Mouse (Mus musculus) retina, postnatal 7 days (tissue): ENCODE measurements at regions not wholly inside any gene's neighbourhood (a gene's known extent, or its start where the extent isn't known, plus 50 kb on each side); places are given as distances from the start of the nearest gene placed in this dataset.
"Not testable (repeated sequence)": the region's sequence is repeated elsewhere in the genome, so short reads cannot be mapped to it uniquely, and the experiment has no call there.

Experiments used
- DNase-seq: peaks from one replicate; pipeline ENCODE4 v3.0.0-alpha.2; 2012; ENCODE audit warnings: low read depth, low spot score

- DNase-seq: no peak
These were observed 306.3 kb upstream of the Flrt2 start for GRCm38 (mm10) chr12:95385688-95386087.

GRCm38 (mm10) chr12:95388185-95388584 lies 303.8 kb upstream of the Flrt2 start:
- DNase-seq: no peak

DNA sequence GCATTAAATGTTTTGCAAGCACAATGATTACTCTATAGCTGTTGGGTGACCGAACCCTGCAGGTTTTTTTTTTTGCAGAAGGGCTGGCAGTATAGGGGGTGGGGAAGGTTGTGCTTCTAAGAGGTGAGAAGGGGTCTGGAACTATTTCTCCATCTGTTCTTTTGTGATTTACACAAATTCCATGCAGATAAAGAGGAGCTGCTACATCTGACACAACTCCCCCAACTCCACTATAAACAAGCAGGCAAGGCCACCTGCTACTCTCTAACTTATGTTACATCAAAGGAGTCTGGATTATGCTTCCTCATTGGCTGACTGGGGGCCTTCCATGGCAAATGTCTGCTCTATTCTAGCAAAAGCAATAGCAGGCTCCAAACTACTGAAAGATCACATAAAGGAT lies 299.2 kb upstream of the Flrt2 start:
- DNase-seq: no peak

- DNase-seq: no peak
These were observed 297.0 kb upstream of the Flrt2 start for GRCm38 (mm10) chr12:95394991-95395530.

DNA sequence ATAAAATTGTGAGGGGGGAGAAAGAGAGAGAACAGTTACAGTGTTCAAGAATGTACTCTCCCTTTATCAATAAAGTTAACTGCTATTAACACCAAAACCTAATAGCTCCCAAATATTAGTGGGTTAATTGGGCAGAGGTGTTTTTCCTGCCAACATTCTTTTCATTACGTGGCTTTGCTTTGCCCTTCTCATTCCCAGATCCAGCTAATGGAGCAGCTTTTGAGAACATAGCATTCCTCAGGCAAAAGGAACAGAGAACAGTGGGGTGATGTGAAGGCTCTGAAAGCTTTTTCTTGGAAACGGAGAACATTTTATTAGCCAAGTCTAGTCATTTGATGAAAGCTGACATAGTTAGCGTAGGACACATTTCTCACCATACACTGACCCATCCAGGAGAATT lies 271.2 kb upstream of the Flrt2 start:
- DNase-seq: no peak

DNA sequence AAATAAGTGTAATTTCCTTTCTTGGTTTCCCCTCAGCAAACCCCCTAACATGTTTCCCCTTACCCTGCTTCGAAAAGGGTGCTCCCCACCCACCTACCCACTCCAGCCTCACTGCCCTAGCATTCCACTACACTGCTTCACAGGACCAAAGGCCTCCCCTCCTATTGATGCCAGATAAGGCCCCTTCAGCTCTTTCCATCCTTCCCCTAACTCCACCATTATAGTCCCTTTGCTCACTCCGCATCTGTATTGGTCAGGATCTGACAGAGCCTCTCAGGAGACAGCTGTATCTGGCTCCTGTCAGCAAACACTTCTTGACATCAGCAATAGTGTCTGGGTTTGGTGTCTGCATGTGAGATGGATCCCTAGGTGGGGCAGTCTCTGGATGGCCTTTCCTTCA lies 267.3 kb upstream of the Flrt2 start:
- DNase-seq: no peak

- DNase-seq: no peak
These were observed 254.8 kb upstream of the Flrt2 start for GRCm38 (mm10) chr12:95437226-95437625.

DNA sequence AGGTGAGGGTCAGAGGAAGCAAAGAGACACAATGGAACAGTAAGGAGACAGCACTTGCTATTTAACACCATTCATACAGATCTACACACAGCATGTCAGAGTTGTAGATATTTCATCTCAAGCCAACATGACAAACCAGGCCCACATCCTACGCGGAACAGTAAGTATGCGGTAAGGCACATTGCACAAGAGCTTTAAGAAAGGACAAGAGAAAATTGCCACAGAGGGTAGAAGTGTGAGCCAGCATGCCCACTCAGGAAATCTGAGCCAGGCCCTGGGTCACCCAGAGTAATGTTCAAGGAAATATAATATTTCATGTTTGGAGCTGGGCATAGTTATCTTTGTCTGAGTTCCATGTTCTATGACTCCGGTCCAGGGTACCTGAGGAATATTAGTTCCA lies 234.5 kb upstream of the Flrt2 start:
- DNase-seq: no peak

- DNase-seq: no peak
These were observed 225.2 kb upstream of the Flrt2 start for GRCm38 (mm10) chr12:95466502-95467490.

GRCm38 (mm10) chr12:95469897-95470296 lies 222.1 kb upstream of the Flrt2 start:
- no peak for DNase-seq

DNA sequence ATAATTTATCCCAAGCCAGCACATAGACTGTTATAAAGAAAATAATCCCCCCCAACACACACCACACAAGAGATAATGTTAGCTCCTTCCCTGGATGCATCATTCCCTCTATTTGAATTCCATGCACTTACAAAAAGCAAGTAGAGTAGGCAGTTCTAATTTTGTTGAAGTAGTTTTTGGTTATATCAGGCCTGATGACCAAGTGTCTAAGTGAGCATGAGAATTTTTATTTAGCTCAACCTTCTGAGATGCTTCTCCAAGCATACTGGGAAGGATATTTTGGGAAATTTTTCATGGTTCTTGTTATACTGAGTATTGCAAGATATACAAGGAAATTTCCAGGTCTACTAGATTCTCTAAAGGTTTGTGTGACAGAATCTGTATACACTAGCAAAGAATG lies 205.5 kb upstream of the Flrt2 start:
- DNase-seq: no peak

- DNase-seq: no peak
These were observed 203.7 kb upstream of the Flrt2 start for GRCm38 (mm10) chr12:95488371-95488770.

GRCm38 (mm10) chr12:95489374-95489773 lies 202.7 kb upstream of the Flrt2 start:
- no peak for DNase-seq

DNA sequence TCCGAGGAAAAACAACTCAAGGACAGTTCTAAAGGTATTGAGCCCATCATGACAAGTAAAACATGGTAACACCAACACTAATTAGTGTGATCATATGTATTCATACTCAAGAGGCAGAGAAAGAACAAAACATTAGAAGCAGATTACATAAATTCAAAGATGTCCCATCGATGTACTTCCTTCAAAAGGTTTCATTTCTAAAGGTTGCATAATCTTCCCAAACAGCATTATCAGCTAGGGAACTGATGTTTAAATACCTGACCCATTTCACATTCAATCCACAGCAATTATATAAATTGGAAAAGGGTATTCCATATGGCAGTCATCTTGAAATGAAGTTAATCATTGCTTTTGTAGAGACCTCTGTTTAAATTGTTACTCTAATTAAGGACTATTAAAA lies 202.2 kb upstream of the Flrt2 start:
- DNase-seq: no peak

GRCm38 (mm10) chr12:95491806-95492436 lies 200.1 kb upstream of the Flrt2 start:
- DNase-seq: not testable (repeated sequence)

- no peak for DNase-seq
These were observed 190.6 kb upstream of the Flrt2 start for GRCm38 (mm10) chr12:95501443-95501842.

- no peak for DNase-seq
These were observed 172.0 kb upstream of the Flrt2 start for GRCm38 (mm10) chr12:95520008-95520407.

DNA sequence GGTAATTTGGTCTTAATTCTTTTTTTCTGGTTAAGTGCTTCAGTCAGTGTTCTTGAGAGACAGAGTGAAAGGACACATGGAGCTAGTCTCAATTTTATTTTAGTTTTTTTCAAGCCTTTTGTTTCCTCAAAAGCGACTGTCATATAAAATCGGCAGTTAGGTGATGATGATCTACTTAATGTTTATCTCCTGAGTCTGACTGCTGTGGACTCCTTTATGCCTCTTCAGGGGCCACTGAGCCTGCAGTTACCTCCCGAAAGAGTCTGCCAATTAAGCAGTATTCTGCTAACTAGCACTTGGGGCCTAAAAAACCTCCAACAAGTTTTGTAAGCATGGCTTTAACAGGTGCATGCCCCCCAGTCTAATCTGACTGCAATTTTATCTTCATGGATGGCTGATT lies 170.0 kb upstream of the Flrt2 start:
- no peak for DNase-seq

DNA sequence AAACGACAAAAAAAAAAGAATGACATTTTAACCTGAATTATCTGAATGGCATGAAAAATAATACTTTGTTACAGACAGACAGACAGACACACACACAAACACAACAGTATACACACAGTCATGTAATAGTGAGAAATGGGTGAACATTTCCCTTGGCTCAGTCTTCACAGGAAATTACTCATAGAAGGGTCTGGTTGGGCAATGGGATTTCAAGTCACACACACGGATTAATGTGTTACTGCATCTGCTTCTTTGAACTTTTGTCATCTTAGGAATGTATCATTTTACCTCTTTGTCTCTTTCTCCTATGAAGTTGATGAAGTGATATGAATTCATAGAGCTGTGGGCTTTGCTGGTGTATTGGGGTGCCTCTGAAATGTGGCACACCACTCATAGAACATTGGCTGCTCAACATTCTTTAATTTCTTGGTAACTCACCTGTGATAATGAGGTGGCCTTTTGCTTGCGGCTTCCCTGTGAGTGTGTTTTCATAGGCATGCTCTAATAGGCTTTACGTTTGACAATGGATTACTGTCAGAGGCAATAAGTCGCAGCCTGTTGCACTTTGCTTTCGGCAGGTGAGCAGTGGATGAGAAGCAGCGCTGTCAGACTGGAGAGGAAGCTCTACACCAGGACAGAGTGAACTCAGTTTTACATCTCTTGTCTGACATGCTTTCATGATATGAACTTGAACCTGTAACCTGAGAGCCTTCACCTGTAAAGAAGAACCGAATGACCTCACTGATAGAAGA lies 158.0 kb upstream of the Flrt2 start:
- DNase-seq: no peak

DNA sequence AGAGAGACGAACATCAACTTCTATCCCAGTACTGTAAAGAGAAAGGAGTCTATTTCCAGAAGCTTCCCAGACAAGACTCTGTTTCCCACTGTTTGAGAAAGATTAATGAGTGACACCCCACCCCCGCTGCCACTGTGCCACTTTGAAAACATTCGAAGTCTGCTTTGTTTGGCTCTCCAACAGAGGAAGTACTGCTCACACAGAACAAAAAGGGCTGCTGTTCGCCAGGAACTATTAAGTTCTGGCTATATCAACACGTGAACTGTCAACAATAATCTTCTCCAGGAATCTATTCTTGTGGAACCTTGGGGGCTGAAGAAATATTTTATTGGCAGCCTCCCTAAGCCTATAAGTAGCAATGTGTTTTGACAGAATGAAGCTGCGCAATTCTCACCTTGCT lies 144.7 kb upstream of the Flrt2 start:
- no peak for DNase-seq

- no peak for DNase-seq
These were observed 138.9 kb upstream of the Flrt2 start for GRCm38 (mm10) chr12:95553129-95553528.
